In genomic region chr11:75509741-75510626, GRCm38 (mm10) we compare ENCODE assay signal across 8 mouse cellular contexts. TPM values are rescaled to one million over a fixed set of nuclear protein-coding genes. Genes with fewer than 3 reads are reported as not detected.
DNase-seq lines count a peak whose midpoint lies in the region; ATAC-seq lines count a peak whose summit lies in the region.

TSS of gene Rilp (plus strand) at chr11:75510094.

- peak within 1 kb of the TSS; percentile 94 for H3K4me2 ChIP-seq in stomach, embryonic 15.5 days

- peak; percentile 31 to 80 for DNase-seq in left cerebral cortex, postnatal 10 days (ENCODE audit: extremely low spot score in 1 of 2, low spot score in 2 of 2)
- no peak for DNase-seq in left cerebral cortex, postnatal 36 days (ENCODE audit: low spot score in 2 of 2)
- DNase-seq in cerebellum, adult 8-10 months, result peak; percentile 61
- peak; percentile 42 to 57 for DNase-seq in layer of hippocampus, postnatal 25 days (ENCODE audit: extremely low spot score in 1 of 2, low spot score in 1 of 2)

- ATAC-seq in frontal cortex, adult (ENCODE audit: low TSS enrichment), result peak; percentile 53
- peak; percentile 46 to 47; a peak in 3 of 4 replicates for ATAC-seq in hematopoietic stem cell, adult 5-6 weeks (replicated peaks in 1 of 2; ENCODE audit: insufficient read depth in 1 of 2, low FRiP score in 2 of 2, low TSS enrichment in 1 of 2, low read depth in 1 of 2, poor library complexity in 2 of 2, severe bottlenecking in 2 of 2)
- ATAC-seq in megakaryocyte, adult 5-6 weeks (ENCODE audit: poor library complexity, severe bottlenecking), result peak; percentile 54
- peak; percentile 67 for ATAC-seq in stomach, embryonic 15.5 days (ENCODE audit: insufficient read depth, low FRiP score, low read depth)

- WGBS in stomach, embryonic 15.5 days, result 2% methylated on average over 43 of the region's 43 CpGs

- H3K9me3 ChIP-seq in stomach, embryonic 15.5 days, result no peaks in the 10 kb centered on the region

- peak within 1 kb of the TSS; percentile 44 for H3K9ac ChIP-seq in stomach, embryonic 15.5 days

- H3K27ac ChIP-seq in stomach, embryonic 15.5 days, result peak within 1 kb of the TSS; percentile 88

- peaks cover 33% of the 10 kb centered on the region for H3K36me3 ChIP-seq in stomach, embryonic 15.5 days

- intact Hi-C loops in left cerebral cortex, postnatal 10 days (cut with DNase I), result loop anchor here (2.0 to 10.0 kb wide), 3 partner anchors 15 to 335 kb away; partner anchors contain the start of gene Ovca2
- intact Hi-C loops in left cerebral cortex, postnatal 36 days (cut with DNase I), result loop anchor here (1.0 kb wide), 1 partner anchor 108 kb away; no protein-coding TSS in a partner anchor

- H3K4me3 ChIP-seq in stomach, embryonic 15.5 days (replicated peaks), result peak within 1 kb of the TSS; percentile 48

- H3K4me1 ChIP-seq in stomach, embryonic 15.5 days, result peaks cover 25% of the 10 kb centered on the region

- no peaks in the 10 kb centered on the region for H3K27me3 ChIP-seq in stomach, embryonic 15.5 days (replicated peaks)

RNA-seq across cellular contexts. Expression of gene Rilp, which starts in this region (rescaled TPM):
- 1 to 10 TPM; 3.1 to 3.3 TPM for total RNA-seq in left cerebral cortex, postnatal 10 days (2021)
- total RNA-seq in left cerebral cortex, postnatal 36 days (2021), result 1 to 10 TPM; 1.9 to 2.3 TPM
- total RNA-seq in hematopoietic stem cell, adult 5-6 weeks (2017), result 0.75 TPM in 1 of 2 replicates, not detected in the other
- 1 to 10 TPM; 1.7 to 3.1 TPM for total RNA-seq in layer of hippocampus, postnatal 25 days (2021)
- 0.98 and 1.2 TPM in 2 replicates for total RNA-seq in megakaryocyte, adult 5-6 weeks (2015)
- 0.55 and 1.8 TPM in 2 replicates for total RNA-seq in megakaryocyte, adult 5-6 weeks (2017)
- 1.0 and 1.1 TPM in 2 replicates for polyA plus RNA-seq in stomach, embryonic 15.5 days (2015; fragmentation: Nextera tagmentation; extraction: Ambion mirVana)

Comparison
In these comparisons a context has a peak if more than half of its experiments do, and no peak if none do; other contexts are left out.
1. DNase-seq: peak in left cerebral cortex, postnatal 10 days (2 of 2), cerebellum, adult 8-10 months (single experiment) and layer of hippocampus, postnatal 25 days (2 of 2); none in left cerebral cortex, postnatal 36 days (0 of 2).
2. Peak in ATAC-seq in hematopoietic stem cell, adult 5-6 weeks; RNA of the gene not detected or under 1 TPM.
3. Peak in every context shown above with its lines, with median percentiles within 50 percentile points of each other: ATAC-seq.